Mouse (Mus musculus) intestine, embryonic 14.5 days (tissue): Measurements from ENCODE around the gene Slc43a3. TPM values are rescaled to one million over a fixed set of nuclear protein-coding genes. Genes with fewer than 3 reads are reported as not detected.

Experiments used
- ATAC-seq: fragments of 200-750 bp; cut with Nextera tagmentation; replicated peaks from 2 replicates; pipeline ENCODE4 v1.8.0; 2017; ENCODE audit warnings: low read depth, moderate number of reproducible peaks, moderate TSS enrichment, moderate library complexity; ENCODE audit not compliant: low FRiP score, low TSS enrichment
- DNase-seq: peaks from one replicate; pipeline ENCODE4 v3.0.0-alpha.2; 2018; ENCODE audit warnings: low spot score
- H3K27ac ChIP-seq: fragments of 300-500 bp; sonication (generic); 2 replicates; pipeline ENCODE4 v1.5.1; 2014; ENCODE audit warnings: low read depth, mild to moderate bottlenecking, control low read depth
- H3K27me3 ChIP-seq: fragments of 300-500 bp; sonication (generic); replicated peaks from 2 replicates; pipeline ENCODE4 v1.6.1; 2014; ENCODE audit warnings: low read length, control low read depth; ENCODE audit not compliant: control insufficient read depth, insufficient read depth
- H3K36me3 ChIP-seq: fragments of 300-500 bp; sonication (generic); 2 replicates; pipeline ENCODE4 v1.6.1; 2014; ENCODE audit warnings: low read length, control low read depth; ENCODE audit not compliant: control insufficient read depth, insufficient read depth
- H3K4me1 ChIP-seq: fragments of 300-500 bp; sonication (generic); replicated peaks from 2 replicates; pipeline ENCODE4 v1.6.1; 2014; ENCODE audit warnings: low read length, control low read depth, mixed read lengths; ENCODE audit not compliant: control insufficient read depth, insufficient read depth
- H3K4me2 ChIP-seq: fragments of 300-500 bp; sonication (generic); 2 replicates; pipeline ENCODE4 v1.6.1; 2014; ENCODE audit warnings: low read length
- H3K4me3 ChIP-seq: fragments of 300-500 bp; sonication (generic); 2 replicates; pipeline ENCODE4 v1.5.1; 2014; ENCODE audit warnings: low read depth, low read length, control low read depth, mixed read lengths
- H3K9ac ChIP-seq: fragments of 300-500 bp; sonication (generic); 2 replicates; pipeline ENCODE4 v1.6.1; 2014; ENCODE audit warnings: mild to moderate bottlenecking, low read length
- H3K9me3 ChIP-seq: fragments of 300-500 bp; sonication (generic); 2 replicates; pipeline ENCODE4 v1.6.1; 2016; ENCODE audit warnings: low read length, control low read depth; ENCODE audit not compliant: control insufficient read depth
- WGBS: fragments of 180-500 bp; shearing (Covaris S2); extraction: QIAGEN DNeasy Blood & Tissue Kit; methylation state at CpG from one replicate; pipeline ENCODE4 v1.1.7; 2014; 5-methylcytosine and 5-hydroxymethylcytosine counted together
- polyA plus RNA-seq: library from polyadenylated mRNA; unstranded; fragments of >200 nt; fragmentation: Nextera tagmentation; extraction: Ambion mirVana; gene quantifications from 2 replicates; pipeline ENCODE4 v1.2.1, GENCODE M21; 2014

Gene Slc43a3
- polyA plus RNA-seq, 1 experiment from 2014 or later, result 46.7 TPM

DNA sequence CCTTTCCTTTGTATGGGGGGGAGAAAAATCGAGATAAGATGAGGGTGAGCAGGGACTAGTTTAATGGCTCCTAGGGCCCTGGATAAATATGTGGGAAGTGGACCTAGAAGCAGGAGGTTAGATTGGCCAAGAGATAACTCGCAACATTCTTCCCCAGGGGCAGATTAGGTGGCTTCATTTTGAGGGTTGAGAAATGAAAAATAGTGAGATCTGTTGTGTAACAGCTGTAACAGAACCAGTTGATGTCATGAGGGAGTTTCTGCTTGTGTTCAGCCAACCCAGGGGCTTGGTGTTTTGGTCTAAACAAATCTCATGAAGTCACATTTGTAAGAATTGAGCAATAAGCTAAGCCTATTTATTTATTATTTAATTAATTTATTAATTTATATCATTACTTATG is 5.0 kb downstream of the Slc43a3 start:
- DNase-seq (no peak), ATAC-seq (no peak)
- Histone ChIP-seq H3K4me1 (peaks cover 12% of the 10 kb centered on the region; the same call in 1 of the 2 replicates), H3K27me3 (no peaks in the 10 kb centered on the region), H3K9ac (no peak overlapping the region), H3K27ac (no peak overlapping the region), H3K36me3 (peaks cover 37% of the 10 kb centered on the region), H3K9me3 (no peaks in the 10 kb centered on the region), H3K4me2 (no peak overlapping the region), H3K4me3 (no peak overlapping the region)
- 72% methylated on average over 2 of the region's 2 CpGs for WGBS

DNA sequence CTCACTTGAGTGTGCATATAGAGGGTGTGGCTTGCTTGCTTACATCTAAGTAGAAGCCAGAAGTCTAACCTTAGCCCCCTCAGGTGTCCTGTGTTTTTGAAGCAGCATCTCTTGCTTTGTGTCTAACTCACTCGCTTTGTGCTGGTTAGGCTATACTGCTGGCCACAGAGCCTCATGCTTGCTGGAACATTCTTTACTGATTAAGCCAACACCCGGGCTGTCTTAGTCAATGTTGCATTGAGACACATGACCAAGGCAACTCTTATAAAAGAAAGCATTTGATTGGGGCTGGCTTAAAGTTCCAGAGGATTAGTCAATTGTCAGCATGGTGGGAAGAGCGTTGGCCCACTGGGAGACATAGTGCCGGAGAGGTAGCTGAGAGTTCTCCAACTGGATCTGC is 5.4 kb downstream of the Slc43a3 start:
- ATAC-seq, result no peak
- H3K9ac ChIP-seq, result no peak overlapping the region
- peaks cover 12% of the 10 kb centered on the region; the same call in 1 of the 2 replicates for H3K4me1 ChIP-seq
- H3K36me3 ChIP-seq, result peaks cover 41% of the 10 kb centered on the region
- H3K4me2 ChIP-seq, result no peak overlapping the region
- no peaks in the 10 kb centered on the region for H3K27me3 ChIP-seq
- H3K4me3 ChIP-seq, result no peak overlapping the region
- no peak overlapping the region for H3K27ac ChIP-seq
- DNase-seq, result no peak
- H3K9me3 ChIP-seq, result no peaks in the 10 kb centered on the region
- WGBS, result 93% methylated on average over 4 of the region's 4 CpGs

DNA sequence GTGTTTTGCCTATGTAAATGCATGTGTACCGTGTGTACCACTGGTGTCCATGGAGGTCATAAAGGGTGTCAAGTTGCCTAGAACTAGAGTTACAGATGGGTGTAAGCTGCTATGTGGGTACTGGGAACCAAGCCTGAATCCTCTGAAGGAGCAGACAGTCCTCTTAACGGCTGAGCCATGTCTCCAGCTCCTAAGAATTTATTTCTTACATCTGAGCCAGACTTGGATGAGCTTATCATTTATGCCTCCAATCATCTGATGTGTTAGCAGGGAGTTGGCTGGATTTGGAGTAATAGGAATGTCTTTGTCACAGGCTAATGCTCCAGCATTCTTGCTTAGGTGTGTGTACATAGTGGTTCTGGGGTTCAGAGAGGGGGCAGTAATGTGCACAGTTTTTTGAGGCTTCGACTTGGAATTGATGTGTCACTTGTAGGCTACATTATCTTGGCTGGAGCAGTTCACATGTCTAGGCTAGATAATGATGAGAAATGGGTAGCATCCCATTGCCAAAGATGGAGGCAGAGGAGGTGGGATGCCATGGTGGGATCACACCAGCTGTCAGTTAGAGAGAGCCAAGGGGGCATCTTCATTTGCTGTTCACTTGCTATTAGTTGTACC is 10.9 kb downstream of the Slc43a3 start:
- 82% methylated on average over 3 of the region's 3 CpGs for WGBS
- no peak overlapping the region for H3K27ac ChIP-seq
- H3K9me3 ChIP-seq, result no peaks in the 10 kb centered on the region
- H3K27me3 ChIP-seq, result no peaks in the 10 kb centered on the region
- no peak for ATAC-seq
- no peaks in the 10 kb centered on the region for H3K4me1 ChIP-seq
- peaks cover 81% of the 10 kb centered on the region for H3K36me3 ChIP-seq
- DNase-seq, result no peak
- no peak overlapping the region for H3K4me2 ChIP-seq
- no peak overlapping the region for H3K9ac ChIP-seq
- no peak overlapping the region for H3K4me3 ChIP-seq

DNA sequence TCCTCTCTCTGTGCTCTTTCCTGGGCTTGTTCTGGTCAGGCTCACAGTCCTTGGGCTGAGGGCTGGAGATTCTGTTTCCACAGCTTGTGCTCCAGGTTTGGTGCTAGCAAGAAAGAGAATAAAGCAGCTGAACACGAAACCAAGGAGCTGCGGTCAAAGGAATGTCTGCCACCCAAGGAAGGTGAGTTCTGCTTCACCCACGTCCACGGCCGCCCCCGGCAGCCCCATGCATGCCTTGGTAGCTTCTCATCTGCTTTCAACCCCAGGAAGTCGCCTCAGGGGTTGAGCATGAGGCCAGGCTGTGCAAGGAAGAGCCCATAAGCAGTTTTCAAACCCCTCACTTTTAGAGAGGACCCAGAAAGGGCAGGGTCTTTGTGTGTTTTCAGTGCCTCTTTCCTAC is 11.9 kb downstream of the Slc43a3 start:
- Histone ChIP-seq H3K27ac (no peak overlapping the region), H3K4me1 (no peaks in the 10 kb centered on the region), H3K4me2 (no peak overlapping the region), H3K27me3 (no peaks in the 10 kb centered on the region), H3K9ac (no peak overlapping the region), H3K9me3 (no peaks in the 10 kb centered on the region), H3K36me3 (peaks cover 85% of the 10 kb centered on the region), H3K4me3 (no peak overlapping the region)
- DNase-seq, result peak; percentile 24
- WGBS, result 96% methylated on average over 7 of the region's 7 CpGs
- ATAC-seq, result no peak

DNA sequence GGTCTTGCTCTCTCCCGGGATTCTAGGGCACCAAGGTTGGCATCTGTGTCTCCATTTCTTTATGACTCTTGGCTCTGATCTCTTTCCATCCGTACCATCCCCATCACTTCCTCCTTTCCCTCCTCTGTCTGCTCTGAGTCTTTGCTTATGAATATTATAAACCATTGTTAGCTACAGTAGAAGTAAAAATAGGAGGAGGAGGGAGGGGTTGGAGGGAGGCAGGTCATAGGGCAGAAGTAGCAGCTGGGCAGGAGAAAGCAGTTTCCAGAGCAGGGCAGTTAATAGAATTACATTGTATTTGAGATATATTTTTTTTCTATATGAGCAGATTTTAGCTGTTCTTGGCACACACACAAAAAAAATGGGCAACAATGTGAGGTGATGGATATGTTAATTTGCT is 12.3 kb downstream of the Slc43a3 start:
- WGBS, result 79% methylated on average over 2 of the region's 2 CpGs
- peaks cover 86% of the 10 kb centered on the region for H3K36me3 ChIP-seq

DNA sequence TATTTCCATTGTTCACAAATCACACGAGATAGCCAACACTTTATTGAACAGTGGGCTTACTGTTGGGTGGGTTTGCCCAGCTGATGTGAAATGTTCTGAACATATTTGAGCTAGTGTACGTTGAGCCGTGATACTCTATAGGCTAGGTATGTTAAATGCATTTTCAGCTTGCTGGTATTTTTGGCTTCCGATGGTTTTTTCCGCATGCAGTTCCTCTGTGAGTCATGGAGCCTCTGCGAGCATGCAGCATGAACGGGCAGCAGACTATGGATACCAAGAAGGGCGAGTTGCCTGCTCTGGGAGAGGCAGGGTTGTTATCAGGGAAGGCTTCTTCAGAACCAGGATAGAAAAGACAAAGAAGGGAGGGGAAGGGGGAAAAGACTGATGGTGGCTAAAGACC is 14.6 kb downstream of the Slc43a3 start:
- Histone ChIP-seq H3K27me3 (no peaks in the 10 kb centered on the region), H3K4me1 (no peaks in the 10 kb centered on the region), H3K4me2 (no peak overlapping the region), H3K27ac (no peak overlapping the region), H3K9ac (no peak overlapping the region), H3K4me3 (no peak overlapping the region), H3K9me3 (no peaks in the 10 kb centered on the region), H3K36me3 (peaks cover 85% of the 10 kb centered on the region)
- no peak for ATAC-seq
- WGBS, result 95% methylated on average over 8 of the region's 8 CpGs
- peak; percentile 40 for DNase-seq

More for the DNA sequence above, 12.3 kb downstream of the Slc43a3 start:
- H3K4me1 ChIP-seq, result no peaks in the 10 kb centered on the region
- DNase-seq (no peak), ATAC-seq (no peak)
- H3K4me2 ChIP-seq, result no peak overlapping the region
- H3K9ac ChIP-seq, result no peak overlapping the region
- no peaks in the 10 kb centered on the region for H3K9me3 ChIP-seq
- no peak overlapping the region for H3K27ac ChIP-seq
- no peak overlapping the region for H3K4me3 ChIP-seq
- H3K27me3 ChIP-seq, result no peaks in the 10 kb centered on the region

DNA sequence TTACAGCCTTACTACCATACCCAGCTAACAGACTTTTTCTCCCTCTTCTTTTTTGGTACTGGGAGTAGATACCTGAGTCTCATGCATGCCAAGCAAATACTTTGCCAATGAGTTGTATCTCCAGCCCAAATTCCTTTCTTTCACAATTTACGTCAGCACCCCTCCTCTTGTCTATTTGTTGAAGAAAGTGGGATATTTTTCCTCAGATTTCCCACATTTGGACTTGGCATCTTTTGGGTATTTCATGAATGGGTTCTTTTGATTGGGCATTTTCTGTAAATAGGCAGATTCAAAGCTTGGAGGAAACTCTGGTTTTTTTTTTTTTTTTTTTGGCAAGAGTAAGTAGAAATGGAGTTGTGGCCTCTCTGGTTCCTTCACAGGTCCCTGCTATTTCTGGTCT is 15.9 kb downstream of the Slc43a3 start:
- H3K27ac ChIP-seq, result no peak overlapping the region
- H3K4me1 ChIP-seq, result no peaks in the 10 kb centered on the region
- H3K4me2 ChIP-seq, result no peak overlapping the region
- no peaks in the 10 kb centered on the region for H3K27me3 ChIP-seq
- H3K9ac ChIP-seq, result no peak overlapping the region
- H3K9me3 ChIP-seq, result no peaks in the 10 kb centered on the region
- DNase-seq, result peak; percentile 10
- no peak overlapping the region for H3K4me3 ChIP-seq
- H3K36me3 ChIP-seq, result peaks cover 86% of the 10 kb centered on the region
- 91% methylated on average over 1 of the region's 1 CpGs for WGBS
- ATAC-seq, result no peak

DNA sequence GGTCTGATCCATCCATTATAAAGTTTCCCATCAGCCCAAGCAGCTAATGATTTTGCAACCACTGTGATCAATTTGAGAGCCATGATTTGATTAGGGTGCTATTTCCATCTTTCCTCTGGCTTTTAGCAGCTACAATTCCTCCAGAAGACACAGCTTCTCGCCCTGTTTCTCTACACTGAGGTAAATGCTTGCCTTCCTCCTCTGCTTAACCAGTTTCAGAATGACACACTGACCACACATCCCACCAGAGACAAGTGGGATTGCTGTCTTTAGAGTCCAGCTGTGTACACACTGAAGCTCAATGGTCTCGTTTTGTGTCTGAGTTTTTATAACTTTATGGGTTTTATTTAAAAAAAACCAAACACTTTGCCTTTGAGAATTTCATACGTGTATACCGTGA is 16.3 kb downstream of the Slc43a3 start:
- H3K9me3 ChIP-seq, result no peaks in the 10 kb centered on the region
- no peak overlapping the region for H3K4me3 ChIP-seq
- DNase-seq (peak; percentile 44), ATAC-seq (no peak)
- H3K36me3 ChIP-seq, result peaks cover 85% of the 10 kb centered on the region
- no peaks in the 10 kb centered on the region for H3K27me3 ChIP-seq
- 75% methylated on average over 4 of the region's 4 CpGs for WGBS
- no peak overlapping the region for H3K27ac ChIP-seq
- no peak overlapping the region for H3K4me2 ChIP-seq
- no peaks in the 10 kb centered on the region for H3K4me1 ChIP-seq
- no peak overlapping the region for H3K9ac ChIP-seq

DNA sequence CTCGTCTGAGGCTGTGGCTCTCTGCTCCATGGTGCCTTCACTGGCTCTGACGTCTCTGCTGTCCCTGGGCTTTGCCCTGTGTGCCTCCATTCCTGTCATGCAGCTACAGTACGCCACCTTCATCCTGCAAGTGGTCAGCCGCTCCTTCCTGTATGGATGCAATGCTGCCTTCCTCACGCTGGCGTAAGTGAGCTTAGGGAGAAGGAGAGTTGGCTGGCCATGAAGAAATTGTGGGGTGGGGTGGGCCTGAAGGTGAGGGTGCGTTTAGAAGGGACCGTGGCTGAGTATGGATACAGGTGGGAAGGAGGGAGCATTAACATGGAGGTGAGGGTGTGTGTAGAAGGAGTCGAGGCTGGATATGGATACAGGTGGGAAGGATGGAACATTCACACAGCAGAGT is 19.1 kb downstream of the Slc43a3 start:
- ATAC-seq, result no peak
- no peak overlapping the region for H3K4me2 ChIP-seq
- WGBS, result 89% methylated on average over 9 of the region's 9 CpGs
- peak; percentile 31 for DNase-seq
- no peak overlapping the region for H3K27ac ChIP-seq
- no peaks in the 10 kb centered on the region for H3K4me1 ChIP-seq
- H3K9ac ChIP-seq, result no peak overlapping the region
- H3K4me3 ChIP-seq, result no peak overlapping the region
- H3K9me3 ChIP-seq, result no peaks in the 10 kb centered on the region
- peaks cover 69% of the 10 kb centered on the region for H3K36me3 ChIP-seq
- H3K27me3 ChIP-seq, result no peaks in the 10 kb centered on the region
